In genomic region chr15:83052341-83053104, GRCm38 (mm10) we compare ENCODE assay signal across 10 mouse cellular contexts.
"Had no signal": no experiment of that assay in that cellular context is flagged by ENCODE, and none has a peak within 500 bp of the region (broad histone marks: within the 10 kb centered on the region; RNA-seq: fewer than 3 reads in every experiment).

No protein-coding gene starts in this region.

- H3K4me3 ChIP-seq: left cerebral cortex, adult 2 months; limb, embryonic 10.5 days; liver, embryonic 15.5 days had no signal

- H3K36me3 ChIP-seq: limb, embryonic 10.5 days; liver, embryonic 15.5 days had no signal

- DNase-seq: lung, adult 2 months; lung, postnatal 36 days; right cerebral cortex, adult 18-20 months; right cerebral cortex, postnatal 25 days; thymus, postnatal 4 days had no signal

- H3K9me3 ChIP-seq: liver, embryonic 15.5 days had no signal

- H3K4me2 ChIP-seq: liver, embryonic 11.5 days; liver, embryonic 15.5 days had no signal

- H3K9ac ChIP-seq: liver, embryonic 15.5 days had no signal

- H3K27ac ChIP-seq: left cerebral cortex, adult 2 months; limb, embryonic 10.5 days; liver, embryonic 15.5 days; stomach, postnatal 0 days had no signal
